Mouse (Mus musculus) lung, embryonic 14.5 days (tissue): ENCODE data around the gene Smc6. TPM values are rescaled to one million over a fixed set of nuclear protein-coding genes. Genes with fewer than 3 reads are reported as not detected.

ENCODE experiments used
- ATAC-seq: fragments of 200-750 bp; cut with Nextera tagmentation; 2 replicates; pipeline ENCODE4 v1.8.0; 2017; ENCODE audit warnings: mild to moderate bottlenecking, moderate TSS enrichment, moderate library complexity; ENCODE audit not compliant: insufficient read depth
- DNase-seq: peaks from one replicate; pipeline ENCODE4 v3.0.0-alpha.2; 2015
- H3K27ac ChIP-seq: fragments of 300-500 bp; sonication (generic); 2 replicates; pipeline ENCODE4 v1.5.1; 2014; ENCODE audit warnings: low read depth, mild to moderate bottlenecking, moderate library complexity
- H3K27me3 ChIP-seq: fragments of 300-500 bp; sonication (generic); 2 replicates; pipeline ENCODE4 v1.6.1; 2014; ENCODE audit warnings: low read length, control low read depth; ENCODE audit not compliant: insufficient read depth
- H3K36me3 ChIP-seq: fragments of 300-500 bp; sonication (generic); 2 replicates; pipeline ENCODE4 v1.6.1; 2014; ENCODE audit warnings: control low read depth; ENCODE audit not compliant: insufficient read depth
- H3K4me1 ChIP-seq: fragments of 300-500 bp; sonication (generic); 2 replicates; pipeline ENCODE4 v1.6.1; 2014; ENCODE audit warnings: antibody characterized with exemption, control low read depth; ENCODE audit not compliant: insufficient read depth
- H3K4me2 ChIP-seq: fragments of 300-500 bp; sonication (generic); 2 replicates; pipeline ENCODE4 v1.6.1; 2014; ENCODE audit warnings: mild to moderate bottlenecking
- H3K4me3 ChIP-seq: fragments of 300-500 bp; sonication (generic); 2 replicates; pipeline ENCODE4 v1.5.1; 2014; ENCODE audit warnings: low read depth, low read length
- H3K9ac ChIP-seq: fragments of 300-500 bp; sonication (generic); 2 replicates; pipeline ENCODE4 v1.6.1; 2014
- H3K9me3 ChIP-seq: fragments of 300-500 bp; sonication (generic); 2 replicates; pipeline ENCODE4 v1.6.1; 2016; ENCODE audit warnings: low read depth, low read length, control low read depth
- CTCF ChIP-seq: IDR thresholded peaks from 2 replicates; pipeline ENCODE4 v1.5.1; 2016; ENCODE audit warnings: antibody characterized with exemption, low read depth
- WGBS: fragments of 180-500 bp; shearing (Covaris S2); extraction: QIAGEN DNeasy Blood & Tissue Kit; methylation state at CpG from one replicate; pipeline ENCODE4 v1.1.7; 2014; 5-methylcytosine and 5-hydroxymethylcytosine counted together
- polyA plus RNA-seq: library from polyadenylated mRNA; unstranded; fragments of >200 nt; fragmentation: Nextera tagmentation; extraction: Ambion mirVana; gene quantifications from 2 replicates; pipeline ENCODE4 v1.2.1, GENCODE M21; 2014

Gene Smc6
- polyA plus RNA-seq, 1 experiment from 2014 or later = 133 TPM

DNA sequence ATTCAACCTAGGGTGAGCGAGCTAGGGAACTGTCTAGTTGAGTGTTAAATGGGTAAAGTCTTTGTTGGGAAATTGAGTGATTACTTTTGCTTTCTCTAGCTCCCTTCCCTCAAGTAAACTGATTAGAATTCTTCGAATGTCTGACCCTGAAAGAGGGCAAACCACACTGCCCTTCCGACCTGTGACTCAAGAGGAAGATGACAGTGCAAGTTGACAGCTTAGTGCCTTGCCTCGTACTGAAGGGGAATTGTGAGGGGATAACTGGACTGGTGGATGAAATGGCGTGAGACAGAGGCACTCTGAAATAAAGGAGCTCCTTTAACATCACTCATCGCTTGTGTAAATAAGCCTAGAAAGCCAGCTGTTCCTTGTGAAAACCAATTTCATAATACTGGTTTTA is 52.0 kb downstream of the Smc6 start:
- no peaks in the 10 kb centered on the region for H3K27me3 ChIP-seq
- H3K4me1 ChIP-seq = no peaks in the 10 kb centered on the region
- TF ChIP-seq CTCF = no peak
- no peak overlapping the region for H3K4me2 ChIP-seq
- H3K4me3 ChIP-seq = no peak overlapping the region
- no peak overlapping the region for H3K9ac ChIP-seq
- 37% methylated on average over 6 of the region's 6 CpGs for WGBS
- peaks cover 43% of the 10 kb centered on the region for H3K36me3 ChIP-seq
- no peak for DNase-seq
- H3K27ac ChIP-seq = no peak overlapping the region
- no peaks in the 10 kb centered on the region for H3K9me3 ChIP-seq
- ATAC-seq = no peak

- no peak for TF ChIP-seq CTCF
- Histone ChIP-seq H3K4me3 (no peak overlapping the region), H3K4me1 (no peaks in the 10 kb centered on the region), H3K9ac (no peak overlapping the region), H3K27ac (no peak overlapping the region), H3K9me3 (no peaks in the 10 kb centered on the region), H3K27me3 (no peaks in the 10 kb centered on the region), H3K4me2 (no peak overlapping the region), H3K36me3 (no peaks in the 10 kb centered on the region)
- 30% methylated on average over 4 of the region's 4 CpGs for WGBS
- peak; percentile 52; the same call in 1 of the 2 replicates for ATAC-seq
- DNase-seq = peak; percentile 21
Measured at GRCm38 (mm10) chr12:11324480-11324879, 58.8 kb downstream of the Smc6 start.

DNA sequence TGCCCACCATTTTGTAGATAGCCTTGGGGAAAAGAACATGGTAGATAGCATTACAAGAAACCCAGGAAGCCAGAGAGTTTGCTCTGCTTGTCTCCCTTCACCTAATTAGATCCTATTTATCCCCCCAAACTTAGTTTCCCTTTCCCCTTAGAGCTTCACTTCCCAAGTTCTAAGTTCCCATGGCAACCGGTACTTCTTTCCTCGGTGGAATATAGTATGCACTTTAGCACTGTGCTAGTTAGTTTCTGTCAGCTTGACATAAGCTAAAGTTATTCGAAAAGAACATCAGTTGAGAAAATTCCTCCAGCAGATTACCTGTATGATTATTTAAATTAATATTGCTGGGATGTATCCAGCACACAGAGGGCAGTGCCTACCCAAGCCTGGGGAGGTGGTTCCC is 60.8 kb downstream of the Smc6 start:
- H3K27me3 ChIP-seq = no peaks in the 10 kb centered on the region
- no peak for TF ChIP-seq CTCF
- H3K27ac ChIP-seq = no peak overlapping the region
- H3K9ac ChIP-seq = no peak overlapping the region
- 69% methylated on average over 3 of the region's 3 CpGs for WGBS
- H3K4me3 ChIP-seq = no peak overlapping the region
- H3K36me3 ChIP-seq = no peaks in the 10 kb centered on the region
- ATAC-seq = no peak
- no peak for DNase-seq
- no peak overlapping the region for H3K4me2 ChIP-seq
- H3K9me3 ChIP-seq = no peaks in the 10 kb centered on the region
- H3K4me1 ChIP-seq = no peaks in the 10 kb centered on the region

DNA sequence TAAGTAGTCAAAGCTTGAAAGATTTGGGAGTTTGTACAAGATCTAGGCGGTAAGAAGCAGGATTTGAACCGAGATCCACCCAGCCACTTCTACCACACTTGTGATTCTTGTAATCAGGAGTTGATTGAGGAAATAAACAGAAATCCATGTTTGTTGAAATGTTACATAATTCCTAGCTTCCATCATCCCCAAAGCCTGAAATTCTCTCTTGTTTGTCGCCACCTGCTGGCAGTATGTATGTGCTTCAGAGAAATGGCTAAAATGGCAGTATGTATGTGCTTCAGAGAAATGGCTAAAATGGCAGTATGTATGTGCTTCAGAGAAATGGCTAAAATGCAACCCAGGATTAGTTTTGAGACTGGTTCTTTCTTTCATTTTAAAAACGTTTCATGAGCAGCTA is 71.2 kb downstream of the Smc6 start:
- TF ChIP-seq CTCF = peak; percentile 78
- DNase-seq (peak; percentile 83), ATAC-seq (no peak)
- H3K36me3 ChIP-seq = no peaks in the 10 kb centered on the region
- H3K4me1 ChIP-seq = no peaks in the 10 kb centered on the region
- no peaks in the 10 kb centered on the region for H3K9me3 ChIP-seq
- H3K4me3 ChIP-seq = no peak overlapping the region
- no peak overlapping the region for H3K4me2 ChIP-seq
- WGBS = 32% methylated on average over 4 of the region's 4 CpGs
- H3K27me3 ChIP-seq = no peaks in the 10 kb centered on the region
- H3K27ac ChIP-seq = no peak overlapping the region
- H3K9ac ChIP-seq = no peak overlapping the region

- 86% methylated on average over 2 of the region's 2 CpGs for WGBS
- H3K36me3 ChIP-seq = no peaks in the 10 kb centered on the region
- H3K4me3 ChIP-seq = no peak overlapping the region
- DNase-seq = no peak
- no peak overlapping the region for H3K9ac ChIP-seq
- no peak for ATAC-seq
- no peak for TF ChIP-seq CTCF
- no peaks in the 10 kb centered on the region for H3K4me1 ChIP-seq
- no peaks in the 10 kb centered on the region for H3K9me3 ChIP-seq
- no peak overlapping the region for H3K4me2 ChIP-seq
- no peaks in the 10 kb centered on the region for H3K27me3 ChIP-seq
- no peak overlapping the region for H3K27ac ChIP-seq
Measured at GRCm38 (mm10) chr12:11338251-11338650, 72.6 kb downstream of the Smc6 start.

- Histone ChIP-seq H3K36me3 (no peaks in the 10 kb centered on the region), H3K9me3 (no peaks in the 10 kb centered on the region), H3K4me3 (no peak overlapping the region), H3K4me1 (no peaks in the 10 kb centered on the region), H3K27ac (no peak overlapping the region), H3K27me3 (no peaks in the 10 kb centered on the region), H3K9ac (no peak overlapping the region), H3K4me2 (no peak overlapping the region)
- DNase-seq = no peak
- 65% methylated on average over 6 of the region's 6 CpGs for WGBS
- TF ChIP-seq CTCF = no peak
- no peak for ATAC-seq
Measured at GRCm38 (mm10) chr12:11342020-11342600, 76.4 kb downstream of the Smc6 start.

DNA sequence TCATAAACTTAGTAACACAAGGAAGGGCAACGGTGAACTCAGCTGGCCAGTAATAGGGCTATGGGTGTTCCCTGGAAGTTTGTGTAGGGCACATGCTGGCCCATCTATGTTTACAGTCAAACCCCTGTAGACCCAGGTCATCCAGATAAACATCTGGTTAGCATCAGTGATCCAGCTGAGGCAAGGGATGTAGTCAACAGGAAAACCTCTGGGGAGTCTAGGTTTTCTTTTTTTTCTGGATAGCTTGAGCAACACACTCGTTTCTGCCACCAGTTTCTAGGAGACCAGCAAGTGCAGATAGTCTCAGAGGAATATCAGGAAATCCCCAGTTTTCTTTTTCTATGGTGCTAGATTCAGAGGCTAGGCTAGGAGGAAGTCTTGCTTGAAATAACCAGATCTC is 80.3 kb downstream of the Smc6 start:
- no peaks in the 10 kb centered on the region for H3K36me3 ChIP-seq
- H3K9me3 ChIP-seq = no peaks in the 10 kb centered on the region
- 50% methylated on average over 2 of the region's 2 CpGs for WGBS
- DNase-seq (no peak), ATAC-seq (no peak)
- H3K4me3 ChIP-seq = no peak overlapping the region
- no peak overlapping the region for H3K9ac ChIP-seq
- no peak overlapping the region for H3K27ac ChIP-seq
- no peaks in the 10 kb centered on the region for H3K4me1 ChIP-seq
- H3K27me3 ChIP-seq = no peaks in the 10 kb centered on the region
- no peak for TF ChIP-seq CTCF
- no peak overlapping the region for H3K4me2 ChIP-seq

GRCm38 (mm10) chr12:11348423-11348822 is 82.7 kb downstream of the Smc6 start:
- no peak overlapping the region for H3K4me3 ChIP-seq
- no peak overlapping the region for H3K4me2 ChIP-seq
- ATAC-seq = no peak
- H3K9me3 ChIP-seq = no peaks in the 10 kb centered on the region
- no peak overlapping the region for H3K27ac ChIP-seq
- H3K4me1 ChIP-seq = no peaks in the 10 kb centered on the region
- H3K27me3 ChIP-seq = no peaks in the 10 kb centered on the region
- no peaks in the 10 kb centered on the region for H3K36me3 ChIP-seq
- H3K9ac ChIP-seq = no peak overlapping the region
- no peak for DNase-seq
- 0% methylated on average over 1 of the region's 1 CpGs for WGBS
- TF ChIP-seq CTCF = no peak
